Mouse (Mus musculus): ENCODE data around the gene Snrpc.
"Not testable (repeated sequence)": the region's sequence is repeated elsewhere in the genome, so short reads cannot be mapped to it uniquely, and the experiment has no call there.

Snrpc gene

DNA sequence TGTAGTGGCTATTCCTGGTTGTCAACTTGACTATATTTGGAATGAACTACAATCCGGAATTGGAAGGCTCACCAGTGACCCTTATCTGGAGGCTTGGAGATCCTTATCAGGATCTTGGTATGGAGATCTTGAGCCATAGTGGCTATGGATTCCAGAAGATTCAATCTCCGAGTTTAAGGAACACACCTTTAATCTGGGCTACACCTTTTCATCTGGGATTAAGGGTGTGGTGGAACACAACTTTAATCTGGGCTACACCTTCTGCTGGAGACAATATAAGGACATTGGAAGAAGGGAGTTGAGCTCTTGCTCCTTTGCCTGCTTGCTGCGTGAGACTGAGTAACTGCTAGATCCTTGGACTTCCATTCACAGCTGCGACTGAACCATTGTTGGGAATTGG lies at the start of gene Snrpc:
TSS of gene Snrpc (plus strand) at position 301 of the 400 bp plus-strand sequence.
- DNase-seq: not testable (repeated sequence)

DNA sequence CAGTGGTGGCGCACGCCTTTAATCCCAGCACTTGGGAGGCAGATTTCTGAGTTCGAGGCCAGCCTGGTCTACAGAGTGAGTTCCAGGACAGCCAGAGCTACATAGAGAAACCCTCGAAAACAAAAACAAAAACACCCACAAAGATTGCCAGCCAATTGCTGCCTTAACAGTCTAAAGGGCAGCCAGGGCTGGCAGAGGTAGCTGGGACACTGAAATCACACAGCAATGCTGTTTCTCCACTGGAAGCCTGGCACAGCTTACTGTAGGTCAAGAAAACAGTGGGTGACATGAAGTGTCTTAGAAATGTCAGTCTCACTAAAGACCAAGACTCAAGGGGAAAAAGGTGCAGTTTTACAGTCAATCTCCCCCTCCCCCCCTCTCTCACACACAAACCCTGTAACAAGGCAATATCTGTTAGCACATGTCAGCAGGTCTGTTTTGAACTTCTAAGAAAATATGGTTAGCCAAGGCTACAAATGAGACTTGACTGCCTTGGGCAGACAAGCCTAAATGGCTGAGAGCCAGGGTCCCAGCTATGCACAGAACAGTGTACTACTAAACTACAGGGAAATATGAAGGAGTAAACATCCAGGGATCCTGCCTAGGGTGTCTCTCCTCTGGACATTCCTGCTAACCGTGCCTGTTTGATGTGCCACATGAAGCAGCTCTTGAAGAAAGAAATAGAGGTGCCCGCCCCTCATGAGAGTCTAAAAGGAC lies 49.3 kb upstream of the Snrpc start:
- DNase-seq: no peak

- no peak for DNase-seq
Observed at GRCm38 (mm10) chr17:27790015-27790414, 47.9 kb upstream of the Snrpc start.

DNA sequence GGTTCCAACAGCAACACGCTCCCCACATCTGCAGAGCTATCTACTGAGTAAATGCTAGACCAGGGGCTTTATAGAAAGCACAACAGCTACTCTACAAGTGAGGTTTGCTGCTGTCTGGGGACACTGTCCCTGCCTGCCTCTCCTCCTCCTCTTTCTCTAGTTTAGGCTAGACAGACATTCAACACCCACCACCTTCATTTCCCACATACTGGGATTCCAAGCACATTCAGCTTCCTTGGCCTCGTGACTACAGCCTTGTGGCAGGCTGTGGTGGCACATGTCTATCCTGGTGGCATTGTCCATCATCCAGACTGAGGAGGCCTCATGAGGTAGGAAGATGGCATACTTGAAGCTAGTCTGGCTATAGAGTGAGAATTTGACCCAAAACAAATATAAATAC lies 47.0 kb upstream of the Snrpc start:
- no peak for DNase-seq

DNA sequence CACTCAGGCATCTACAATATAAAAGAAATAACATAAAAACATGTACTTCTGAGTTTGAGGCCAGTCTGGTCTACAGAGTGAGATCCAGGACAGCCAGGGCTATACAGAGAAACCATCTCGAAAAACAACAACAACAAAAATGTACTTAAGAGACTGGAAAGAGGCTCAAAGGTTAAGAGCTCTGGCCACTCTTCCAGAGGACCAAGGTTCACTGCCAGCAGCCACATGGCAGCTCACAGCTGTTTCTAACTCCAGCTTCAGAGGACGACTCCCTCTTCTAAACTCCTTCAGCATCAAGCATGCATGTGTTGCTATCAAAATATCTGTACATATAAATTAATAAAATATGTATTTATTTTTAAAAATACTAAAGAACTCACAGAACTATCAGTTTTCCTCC lies 46.4 kb upstream of the Snrpc start:
- no peak for DNase-seq

DNA sequence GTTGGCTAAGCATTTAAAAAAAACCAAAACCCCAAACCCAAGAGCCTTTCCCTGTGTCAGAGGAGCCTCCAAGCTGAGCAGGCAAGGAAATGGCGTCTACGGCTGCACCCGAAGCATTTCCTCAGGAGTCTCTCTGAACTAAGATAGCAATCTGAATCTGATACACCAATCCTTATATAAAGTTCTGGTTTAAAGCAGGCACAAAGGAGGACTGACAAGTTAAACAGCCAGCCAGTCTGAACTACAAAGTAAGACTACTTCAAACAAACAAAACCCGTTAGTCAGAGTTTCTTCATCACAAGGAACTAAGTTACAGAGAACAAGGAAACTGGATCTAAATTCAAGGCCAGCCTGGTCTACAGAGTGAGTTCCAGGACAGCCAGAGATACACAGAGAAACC lies 45.4 kb upstream of the Snrpc start:
- no peak for DNase-seq

DNA sequence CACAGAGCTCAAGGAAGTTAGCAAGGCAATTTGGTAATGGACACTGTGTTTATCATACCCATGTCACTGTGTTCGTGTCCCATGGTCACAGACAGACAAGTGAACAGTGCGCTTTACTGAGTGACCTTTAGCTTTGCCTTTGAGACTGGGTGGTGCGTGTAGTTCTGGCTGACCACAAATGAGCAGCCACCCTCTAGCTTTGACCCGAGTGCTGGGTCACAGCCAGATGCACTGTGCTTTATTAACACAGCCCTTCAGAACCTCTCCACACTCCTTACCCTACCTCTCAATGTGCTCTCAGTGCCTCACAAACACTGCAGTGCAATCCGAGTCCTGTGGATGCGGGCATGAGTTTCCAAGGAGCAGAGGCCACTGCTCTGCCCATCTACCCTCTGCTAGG lies 44.8 kb upstream of the Snrpc start:
- DNase-seq: no peak

- DNase-seq: peak; percentile 62
Observed at GRCm38 (mm10) chr17:27796780-27797179, 41.2 kb upstream of the Snrpc start.

- DNase-seq: peak; percentile 40
Observed at GRCm38 (mm10) chr17:27797341-27797872, 40.5 kb upstream of the Snrpc start.

DNA sequence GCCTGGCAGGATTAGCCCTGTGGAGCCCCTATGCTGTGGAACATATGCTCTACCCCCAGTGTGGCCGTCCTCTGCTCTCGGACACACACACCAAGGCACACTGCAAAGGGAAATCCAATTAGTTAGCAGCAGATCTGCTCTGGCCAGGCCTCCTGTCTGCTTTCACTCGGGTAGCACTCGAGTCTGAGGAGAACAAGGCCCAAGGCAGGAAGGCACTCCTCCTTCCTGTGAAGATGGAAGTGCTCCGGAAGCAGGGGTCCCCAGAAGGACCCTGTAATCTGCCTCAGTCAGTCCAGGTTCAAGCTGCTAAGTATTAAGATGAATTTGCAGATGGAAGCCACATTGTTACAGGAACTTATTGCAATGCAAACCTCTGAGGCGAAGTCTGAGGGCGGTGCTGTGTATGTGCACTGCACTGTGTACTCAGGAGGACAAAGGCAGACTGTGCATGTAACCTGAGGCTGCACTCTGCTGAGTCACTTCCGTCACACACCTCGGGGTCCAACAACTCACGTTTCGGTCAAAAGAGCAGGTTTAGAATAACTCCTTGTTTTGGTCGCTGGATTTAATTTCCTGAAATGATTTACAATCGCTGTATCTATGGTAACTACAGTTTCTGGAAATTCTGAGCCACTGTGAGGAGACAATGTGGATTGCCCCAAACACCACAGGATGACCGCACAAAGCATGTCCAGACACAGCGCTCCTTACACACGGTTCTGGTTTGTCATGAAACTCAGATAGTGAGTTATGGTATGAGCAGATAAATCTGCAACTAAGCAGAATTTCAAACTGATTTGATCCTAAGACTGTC lies 38.0 kb upstream of the Snrpc start:
- no peak for DNase-seq

GRCm38 (mm10) chr17:27800710-27801648 lies 37.0 kb upstream of the Snrpc start:
- DNase-seq: no peak

- DNase-seq: no peak
Observed at GRCm38 (mm10) chr17:27803752-27804151, 34.2 kb upstream of the Snrpc start.

DNA sequence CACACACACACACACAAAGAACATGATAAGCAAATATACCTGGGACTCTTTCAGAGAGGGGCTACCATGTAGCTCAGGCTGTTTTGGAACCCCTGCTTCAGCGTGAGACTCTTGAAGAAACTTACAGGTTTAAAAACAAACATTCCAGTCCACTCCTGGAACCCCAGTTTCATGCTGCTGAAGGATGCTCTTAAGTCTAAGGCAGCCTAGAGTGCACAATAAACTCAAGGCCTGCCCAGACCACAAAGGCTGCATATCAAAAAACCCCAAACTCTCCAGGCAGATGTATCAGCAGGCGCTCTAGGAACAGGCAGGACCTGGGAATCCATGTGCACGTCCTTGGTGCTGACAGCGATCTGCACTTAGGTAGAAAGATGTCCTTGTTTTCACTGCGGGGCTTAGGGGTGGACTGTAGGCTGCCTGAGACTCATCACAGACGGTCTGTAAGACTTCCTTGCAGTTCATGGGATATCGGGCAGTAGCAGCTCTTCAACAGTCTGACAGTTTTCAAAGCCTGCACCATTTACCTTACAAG lies 33.7 kb upstream of the Snrpc start:
- no peak for DNase-seq

- DNase-seq: no peak
Observed at GRCm38 (mm10) chr17:27804803-27805770, 32.9 kb upstream of the Snrpc start.

- DNase-seq: no peak
Observed at GRCm38 (mm10) chr17:27807542-27808078, 30.3 kb upstream of the Snrpc start.

DNA sequence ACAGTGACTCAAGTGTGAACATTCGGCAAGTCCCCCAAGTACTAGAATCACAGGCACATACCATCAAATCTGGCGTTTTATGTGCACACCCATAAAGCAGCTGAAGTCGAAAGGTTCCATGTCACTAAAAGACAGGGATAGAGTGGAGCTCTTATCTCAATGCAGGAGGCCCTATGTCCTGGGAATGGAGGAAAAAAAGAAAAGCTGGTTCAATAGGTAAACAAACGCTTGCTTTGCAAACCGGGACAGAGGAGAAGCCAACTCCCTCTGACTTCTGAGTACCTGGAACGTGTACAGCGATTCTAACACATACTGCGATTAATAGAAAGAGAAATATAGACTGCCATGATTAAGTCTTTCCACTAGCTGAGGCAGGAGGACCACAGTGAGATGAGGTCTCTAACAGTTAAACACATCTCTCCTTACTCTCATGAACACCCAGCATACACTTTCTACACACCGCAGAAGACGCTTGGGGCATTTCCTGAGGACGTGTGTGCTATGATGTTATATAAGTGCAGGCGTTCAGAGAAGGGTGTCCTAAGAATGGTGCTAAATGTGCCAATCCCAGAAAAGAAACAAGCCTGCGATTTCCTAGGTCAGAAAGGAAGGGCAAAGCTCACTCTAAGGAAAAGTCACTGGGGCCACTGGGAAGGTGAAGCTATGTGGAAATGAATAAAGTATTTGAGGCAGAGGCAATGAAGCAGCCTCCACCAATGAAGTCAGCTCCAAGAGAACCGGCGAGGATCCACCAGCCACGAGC lies 27.2 kb upstream of the Snrpc start:
- no peak for DNase-seq

DNA sequence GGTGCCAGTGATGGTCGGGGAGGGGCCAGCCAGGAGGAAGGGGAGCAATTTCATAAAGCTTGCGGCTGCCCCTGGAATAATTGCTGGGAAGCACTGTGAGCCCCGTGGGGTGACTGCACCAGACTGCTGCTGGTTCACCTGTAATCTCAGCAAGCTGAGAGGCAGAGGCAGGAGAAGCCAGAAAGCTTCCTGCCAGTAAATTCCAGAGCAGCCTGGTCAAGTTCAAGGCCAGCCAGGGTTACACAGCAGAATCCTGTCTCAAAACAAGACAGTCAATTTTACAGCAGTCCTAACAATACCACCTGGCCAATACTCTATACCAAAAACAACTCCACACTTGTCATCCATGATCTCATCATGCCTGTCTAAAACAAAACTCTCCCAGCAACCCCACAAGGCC lies 26.0 kb upstream of the Snrpc start:
- no peak for DNase-seq

- DNase-seq: no peak
Observed at GRCm38 (mm10) chr17:27814606-27815005, 23.3 kb upstream of the Snrpc start.

DNA sequence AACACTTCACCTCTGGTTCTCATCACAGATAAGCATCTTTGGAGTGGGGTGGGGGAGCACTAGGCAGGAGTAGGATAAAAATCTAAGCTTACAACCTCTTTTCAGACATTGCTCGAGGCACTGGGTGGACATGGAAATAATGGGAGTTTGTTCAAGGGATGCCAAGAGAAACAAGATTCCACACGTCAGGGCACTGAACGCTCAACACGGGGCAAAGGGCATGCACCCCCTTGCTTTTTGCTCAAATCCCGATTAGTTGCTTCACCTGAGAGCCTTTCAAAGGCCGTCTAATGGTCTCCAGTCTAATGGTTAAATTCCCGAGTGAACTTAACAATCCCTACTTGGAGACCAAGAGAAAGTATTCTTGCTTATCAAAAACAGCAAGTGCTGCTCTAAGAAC lies 18.9 kb upstream of the Snrpc start:
- no peak for DNase-seq

- DNase-seq: no peak
Observed at GRCm38 (mm10) chr17:27819521-27819970, 18.4 kb upstream of the Snrpc start.
